Mouse (Mus musculus): ENCODE measurements around the gene Slc6a6.

Slc6a6 gene

GRCm38 (mm10) chr6:91728939-91729619 is 45.2 kb downstream of the Slc6a6 start:
- no peak for DNase-seq

- DNase-seq: no peak
These were observed 45.8 kb downstream of the Slc6a6 start for GRCm38 (mm10) chr6:91729677-91730127.

- no peak for DNase-seq
These were observed 48.3 kb downstream of the Slc6a6 start for GRCm38 (mm10) chr6:91732138-91732537.

GRCm38 (mm10) chr6:91736471-91736870 is 52.6 kb downstream of the Slc6a6 start:
- DNase-seq: no peak

- no peak for DNase-seq
These were observed 53.6 kb downstream of the Slc6a6 start for GRCm38 (mm10) chr6:91737451-91737850.

- DNase-seq: no peak
These were observed 54.2 kb downstream of the Slc6a6 start for GRCm38 (mm10) chr6:91738058-91738457.

- peak; percentile 66 for DNase-seq
These were observed 57.2 kb downstream of the Slc6a6 start for GRCm38 (mm10) chr6:91741046-91741445.

GRCm38 (mm10) chr6:91742466-91742865 is 58.6 kb downstream of the Slc6a6 start:
- no peak for DNase-seq

GRCm38 (mm10) chr6:91742995-91743394 is 59.1 kb downstream of the Slc6a6 start:
- DNase-seq: no peak

GRCm38 (mm10) chr6:91743886-91744285 is 60.0 kb downstream of the Slc6a6 start:
- no peak for DNase-seq

- no peak for DNase-seq
These were observed 61.4 kb downstream of the Slc6a6 start for GRCm38 (mm10) chr6:91745246-91745645.

- no peak for DNase-seq
These were observed 62.2 kb downstream of the Slc6a6 start for GRCm38 (mm10) chr6:91745947-91746582.

- DNase-seq: no peak
These were observed 62.9 kb downstream of the Slc6a6 start for GRCm38 (mm10) chr6:91746776-91747175.

GRCm38 (mm10) chr6:91750976-91751375 is 67.1 kb downstream of the Slc6a6 start:
- no peak for DNase-seq

GRCm38 (mm10) chr6:91752884-91753283 is 69.0 kb downstream of the Slc6a6 start:
- no peak for DNase-seq

- DNase-seq: no peak
These were observed 70.2 kb downstream of the Slc6a6 start for GRCm38 (mm10) chr6:91754098-91754497.

GRCm38 (mm10) chr6:91754845-91755244 is 71.0 kb downstream of the Slc6a6 start:
- DNase-seq: no peak

GRCm38 (mm10) chr6:91762051-91762742 is 78.3 kb downstream of the Slc6a6 start:
- no peak for DNase-seq

- no peak for DNase-seq
These were observed 83.7 kb downstream of the Slc6a6 start for GRCm38 (mm10) chr6:91767550-91767949.

- no peak for DNase-seq
These were observed 90.1 kb downstream of the Slc6a6 start for GRCm38 (mm10) chr6:91773951-91774350.

- DNase-seq: peak; percentile 27
These were observed 92.7 kb downstream of the Slc6a6 start for GRCm38 (mm10) chr6:91776543-91776942.

- no peak for DNase-seq
These were observed 95.4 kb downstream of the Slc6a6 start for GRCm38 (mm10) chr6:91779206-91779605.

- no peak for DNase-seq
These were observed 101.2 kb downstream of the Slc6a6 start for GRCm38 (mm10) chr6:91785018-91785417.

GRCm38 (mm10) chr6:91788311-91788798 is 104.5 kb downstream of the Slc6a6 start:
- no peak for DNase-seq

Measured in cerebellum, adult 8-10 months (tissue).